In genomic region chr14:99355610-99355870, GRCm38 (mm10) we compare ENCODE assay signal across 21 mouse cellular contexts. TPM values are rescaled to one million over a fixed set of nuclear protein-coding genes. Genes with fewer than 3 reads are reported as not detected.
"Had no signal": no experiment of that assay in that cellular context is flagged by ENCODE, and none has a peak within 500 bp of the region (broad histone marks: within the 10 kb centered on the region; RNA-seq: fewer than 3 reads in every experiment).

No protein-coding gene starts in this region.

- DNase-seq: liver, postnatal 0 days; lung, adult 2 months; lung, postnatal 14 days; lung, postnatal 36 days; retina, postnatal 1 day; right cerebral cortex, adult 18-20 months; right cerebral cortex, postnatal 25 days; right cerebral cortex, postnatal 4 days; spleen, adult 18-20 months; thymus, adult 2 months; thymus, postnatal 25 days; thymus, postnatal 4 days had no signal

- H3K4me3 ChIP-seq: liver, embryonic 15.5 days; lung, embryonic 15.5 days; megakaryocyte, embryonic 14.5 days; midbrain, embryonic 12.5 days; midbrain, embryonic 15.5 days; neural tube, embryonic 12.5 days; stomach, embryonic 15.5 days had no signal

- H3K9me3 ChIP-seq: liver, embryonic 15.5 days; lung, embryonic 15.5 days; midbrain, embryonic 12.5 days; midbrain, embryonic 15.5 days; neural tube, embryonic 12.5 days; stomach, embryonic 15.5 days had no signal

- H3K36me3 ChIP-seq: liver, embryonic 15.5 days; lung, embryonic 15.5 days; midbrain, embryonic 12.5 days; midbrain, embryonic 15.5 days; neural tube, embryonic 12.5 days; stomach, embryonic 15.5 days had no signal

- H3K9ac ChIP-seq: liver, embryonic 15.5 days; liver, postnatal 0 days; lung, embryonic 15.5 days; midbrain, embryonic 12.5 days; midbrain, embryonic 15.5 days; neural tube, embryonic 12.5 days; stomach, embryonic 15.5 days had no signal

- H3K27ac ChIP-seq: liver, embryonic 15.5 days; lung, embryonic 15.5 days; macrophage; midbrain, embryonic 12.5 days; midbrain, embryonic 15.5 days; neural tube, embryonic 12.5 days; stomach, embryonic 15.5 days; stomach, postnatal 0 days had no signal

- H3K4me1 ChIP-seq: liver, embryonic 15.5 days; lung, embryonic 15.5 days; megakaryocyte, embryonic 14.5 days; midbrain, embryonic 12.5 days; midbrain, embryonic 15.5 days; neural tube, embryonic 12.5 days; stomach, embryonic 15.5 days had no signal

- H3K27me3 ChIP-seq: liver, embryonic 15.5 days; lung, embryonic 15.5 days; megakaryocyte, embryonic 14.5 days; midbrain, embryonic 12.5 days; midbrain, embryonic 15.5 days; neural tube, embryonic 12.5 days; stomach, embryonic 15.5 days had no signal

RNA-seq across cellular contexts. Expression of gene Klf5, which starts 57.0 kb away (rescaled TPM):
- polyA plus RNA-seq: macrophage had no signal
